Mouse (Mus musculus) megakaryocyte, embryonic 14.5 days (primary cell): Measurements from ENCODE around the gene Cdcp2.

Source experiments
- FLI1 ChIP-seq: IDR thresholded peaks from 2 replicates; pipeline ENCODE4 v1.6.1; 2012; ENCODE audit warnings: low read length, inconsistent platforms, mixed read lengths
- GATA1 ChIP-seq: IDR thresholded peaks from 3 replicates; pipeline ENCODE4 v1.6.1; 2012; ENCODE audit warnings: mixed read lengths, low read length, inconsistent platforms, borderline replicate concordance

GRCm38 (mm10) chr4:107079716-107080115 lies 17.0 kb upstream of the Cdcp2 start:
- TF ChIP-seq FLI1 (no peak), GATA1 (no peak)
